Mouse (Mus musculus) hindbrain, embryonic 11.5 days (tissue): ENCODE results near the gene Micu1. TPM values are rescaled to one million over a fixed set of nuclear protein-coding genes. Genes with fewer than 3 reads are reported as not detected.

Source experiments
- ATAC-seq: fragments of 200-750 bp; cut with Nextera tagmentation; 2 replicates; pipeline ENCODE4 v1.8.0; 2017; ENCODE audit warnings: mild to moderate bottlenecking, moderate TSS enrichment, moderate library complexity; ENCODE audit not compliant: low FRiP score
- DNase-seq: peaks from one replicate; pipeline ENCODE4 v3.0.0-alpha.2; 2015; ENCODE audit warnings: low spot score
- H3K27ac ChIP-seq: fragments of 300-500 bp; sonication (generic); 2 replicates; pipeline ENCODE4 v1.5.1; 2014; ENCODE audit warnings: mild to moderate bottlenecking, low read depth, low read length
- H3K27me3 ChIP-seq: fragments of 300-500 bp; sonication (generic); 2 replicates; pipeline ENCODE4 v1.6.1; 2014; ENCODE audit warnings: mild to moderate bottlenecking, low read length, moderate library complexity, mixed read lengths; ENCODE audit not compliant: control insufficient read depth, insufficient read depth
- H3K36me3 ChIP-seq: fragments of 300-500 bp; sonication (generic); 2 replicates; pipeline ENCODE4 v1.6.1; 2014; ENCODE audit warnings: mild to moderate bottlenecking, low read length, moderate library complexity, mixed read lengths; ENCODE audit not compliant: control insufficient read depth, insufficient read depth
- H3K4me1 ChIP-seq: fragments of 300-500 bp; sonication (generic); replicated peaks from 2 replicates; pipeline ENCODE4 v1.6.1; 2014; ENCODE audit warnings: low read length, mixed read lengths; ENCODE audit not compliant: control insufficient read depth, insufficient read depth
- H3K4me2 ChIP-seq: fragments of 300-500 bp; sonication (generic); replicated peaks from 2 replicates; pipeline ENCODE4 v1.6.1; 2014; ENCODE audit warnings: mild to moderate bottlenecking, low read depth, low read length
- H3K4me3 ChIP-seq: fragments of 300-500 bp; sonication (generic); 2 replicates; pipeline ENCODE4 v1.5.1; 2014; ENCODE audit warnings: low read depth, low read length
- H3K9ac ChIP-seq: fragments of 300-500 bp; sonication (generic); 2 replicates; pipeline ENCODE4 v1.6.1; 2014; ENCODE audit warnings: low read depth, low read length
- H3K9me3 ChIP-seq: fragments of 300-500 bp; sonication (generic); 2 replicates; pipeline ENCODE4 v1.6.1; 2016; ENCODE audit warnings: low read length; ENCODE audit not compliant: control insufficient read depth
- WGBS: fragments of 180-500 bp; shearing (Covaris S2); extraction: QIAGEN DNeasy Blood & Tissue Kit; methylation state at CpG from one replicate; pipeline ENCODE4 v1.1.7; 2014; 5-methylcytosine and 5-hydroxymethylcytosine counted together
- polyA plus RNA-seq: library from polyadenylated mRNA; unstranded; fragments of >200 nt; fragmentation: Nextera tagmentation; extraction: Ambion mirVana; gene quantifications from 2 replicates; pipeline ENCODE4 v1.2.1, GENCODE M21; 2014

Gene Micu1
- polyA plus RNA-seq, 1 experiment from 2014 or later = 69.0 TPM

- no peak overlapping the region for H3K4me2 ChIP-seq
These were observed 52.6 kb downstream of the Micu1 start for GRCm38 (mm10) chr10:59754901-59755300.

GRCm38 (mm10) chr10:59755681-59756080 is 53.4 kb downstream of the Micu1 start:
- Histone ChIP-seq H3K4me3 (no peak overlapping the region), H3K4me1 (no peaks in the 10 kb centered on the region), H3K27ac (no peak overlapping the region), H3K27me3 (no peaks in the 10 kb centered on the region), H3K4me2 (no peak overlapping the region), H3K9me3 (no peaks in the 10 kb centered on the region), H3K9ac (no peak overlapping the region), H3K36me3 (no peaks in the 10 kb centered on the region)
- ATAC-seq = no peak
- 87% methylated on average over 11 of the region's 11 CpGs for WGBS
- no peak for DNase-seq

More at GRCm38 (mm10) chr10:59754901-59755300, 52.6 kb downstream of the Micu1 start:
- no peak for ATAC-seq
- Histone ChIP-seq H3K9ac (no peak overlapping the region), H3K4me3 (no peak overlapping the region), H3K27me3 (no peaks in the 10 kb centered on the region), H3K9me3 (no peaks in the 10 kb centered on the region), H3K27ac (no peak overlapping the region), H3K36me3 (no peaks in the 10 kb centered on the region), H3K4me1 (no peaks in the 10 kb centered on the region)
- no peak for DNase-seq
- 82% methylated on average over 1 of the region's 1 CpGs for WGBS

GRCm38 (mm10) chr10:59756090-59756489 is 53.8 kb downstream of the Micu1 start:
- H3K36me3 ChIP-seq = no peaks in the 10 kb centered on the region
- H3K4me2 ChIP-seq = no peak overlapping the region
- no peak for DNase-seq
- H3K27ac ChIP-seq = no peak overlapping the region
- no peaks in the 10 kb centered on the region for H3K4me1 ChIP-seq
- no peak overlapping the region for H3K4me3 ChIP-seq
- H3K9me3 ChIP-seq = no peaks in the 10 kb centered on the region
- H3K27me3 ChIP-seq = no peaks in the 10 kb centered on the region
- 51% methylated on average over 12 of the region's 12 CpGs for WGBS
- H3K9ac ChIP-seq = no peak overlapping the region
- ATAC-seq = no peak

GRCm38 (mm10) chr10:59756570-59756969 is 54.3 kb downstream of the Micu1 start:
- Histone ChIP-seq H3K4me3 (no peak overlapping the region), H3K27ac (no peak overlapping the region), H3K4me2 (no peak overlapping the region), H3K27me3 (no peaks in the 10 kb centered on the region), H3K9me3 (no peaks in the 10 kb centered on the region), H3K9ac (no peak overlapping the region), H3K36me3 (no peaks in the 10 kb centered on the region), H3K4me1 (no peaks in the 10 kb centered on the region)
- no peak for DNase-seq
- 63% methylated on average over 8 of the region's 8 CpGs for WGBS
- no peak for ATAC-seq

DNA sequence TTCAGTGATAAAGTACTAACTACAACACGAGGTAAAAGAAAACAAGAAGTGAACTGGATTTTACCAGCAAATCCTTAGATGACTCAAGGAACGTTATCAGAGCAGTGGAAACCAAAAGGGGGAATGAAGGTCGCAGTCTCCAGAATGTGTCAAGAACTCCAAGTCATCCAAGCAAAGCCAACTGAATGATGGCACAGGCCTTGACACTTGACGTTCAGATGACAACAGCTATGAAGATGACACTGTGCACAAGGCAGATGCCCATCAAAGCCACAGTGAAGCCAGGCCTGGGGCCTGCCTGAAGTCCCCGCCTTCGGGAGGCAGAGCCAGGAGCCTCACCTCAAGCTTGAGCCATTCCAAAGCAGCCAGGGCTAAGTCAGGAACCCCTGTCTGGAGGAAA is 62.5 kb downstream of the Micu1 start:
- no peak for DNase-seq
- Histone ChIP-seq H3K27me3 (no peaks in the 10 kb centered on the region), H3K9ac (no peak overlapping the region), H3K4me3 (no peak overlapping the region), H3K4me1 (no peaks in the 10 kb centered on the region), H3K4me2 (no peak overlapping the region), H3K36me3 (no peaks in the 10 kb centered on the region), H3K27ac (no peak overlapping the region), H3K9me3 (no peaks in the 10 kb centered on the region)
- no peak for ATAC-seq
- WGBS = 93% methylated on average over 6 of the region's 6 CpGs

- no peak for ATAC-seq
- Histone ChIP-seq H3K36me3 (no peaks in the 10 kb centered on the region), H3K4me3 (no peak overlapping the region), H3K9me3 (no peaks in the 10 kb centered on the region), H3K4me2 (no peak overlapping the region), H3K4me1 (no peaks in the 10 kb centered on the region), H3K27me3 (no peaks in the 10 kb centered on the region), H3K9ac (no peak overlapping the region), H3K27ac (no peak overlapping the region)
- WGBS = 71% methylated on average over 13 of the region's 13 CpGs
- no peak for DNase-seq
These were observed 66.2 kb downstream of the Micu1 start for GRCm38 (mm10) chr10:59768369-59769079.

- Histone ChIP-seq H3K4me1 (no peaks in the 10 kb centered on the region), H3K4me2 (no peak overlapping the region), H3K27ac (no peak overlapping the region), H3K27me3 (no peaks in the 10 kb centered on the region), H3K9me3 (no peaks in the 10 kb centered on the region), H3K9ac (no peak overlapping the region), H3K36me3 (no peaks in the 10 kb centered on the region), H3K4me3 (no peak overlapping the region)
- 84% methylated on average over 6 of the region's 6 CpGs for WGBS
- DNase-seq (no peak), ATAC-seq (no peak; the same call in 1 of the 2 replicates)
These were observed 69.2 kb downstream of the Micu1 start for GRCm38 (mm10) chr10:59771375-59772048.

GRCm38 (mm10) chr10:59772049-59772397 is 69.7 kb downstream of the Micu1 start:
- DNase-seq (no peak), ATAC-seq (no peak)
- WGBS = 78% methylated on average over 2 of the region's 2 CpGs
- Histone ChIP-seq H3K4me2 (no peak overlapping the region), H3K4me1 (no peaks in the 10 kb centered on the region), H3K27me3 (no peaks in the 10 kb centered on the region), H3K4me3 (no peak overlapping the region), H3K9ac (no peak overlapping the region), H3K36me3 (no peaks in the 10 kb centered on the region), H3K9me3 (no peaks in the 10 kb centered on the region), H3K27ac (no peak overlapping the region)
